Mouse (Mus musculus) thymus, postnatal 36 days (tissue): Measurements from ENCODE around the gene Plac9a.
"Not testable (repeated sequence)": the region's sequence is repeated elsewhere in the genome, so short reads cannot be mapped to it uniquely, and the experiment has no call there.

ENCODE experiments used
- DNase-seq, 2 experiments: peaks; one replicate each; pipeline ENCODE4 v3.0.0; 2022; ENCODE audit warnings: mixed read lengths in 2 of 2

The Plac9a gene

DNA sequence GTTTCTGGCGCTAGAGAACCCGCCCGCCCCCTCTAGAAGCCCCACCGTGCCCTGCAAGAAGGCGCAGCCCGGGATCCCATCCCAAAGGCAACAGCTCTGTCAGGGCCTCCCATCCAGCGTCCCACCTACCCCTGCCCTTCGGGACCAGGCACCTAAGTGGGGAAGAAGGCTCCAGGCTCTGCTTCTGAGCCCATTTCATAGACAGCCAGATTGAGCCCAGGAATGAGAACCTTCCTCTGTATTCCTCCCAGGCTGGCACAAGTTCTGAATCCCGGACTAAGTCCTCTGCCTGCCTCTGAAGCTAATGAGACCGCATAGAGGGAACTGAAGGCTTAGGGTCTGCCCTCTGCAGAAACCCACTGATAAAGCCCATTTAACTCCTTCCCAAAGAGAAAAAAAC is at the start of gene Plac9a:
Gene Plac9a (minus strand): TSS at position 101 of the 400 bp plus-strand sequence.
- DNase-seq, result not testable (repeated sequence)

DNA sequence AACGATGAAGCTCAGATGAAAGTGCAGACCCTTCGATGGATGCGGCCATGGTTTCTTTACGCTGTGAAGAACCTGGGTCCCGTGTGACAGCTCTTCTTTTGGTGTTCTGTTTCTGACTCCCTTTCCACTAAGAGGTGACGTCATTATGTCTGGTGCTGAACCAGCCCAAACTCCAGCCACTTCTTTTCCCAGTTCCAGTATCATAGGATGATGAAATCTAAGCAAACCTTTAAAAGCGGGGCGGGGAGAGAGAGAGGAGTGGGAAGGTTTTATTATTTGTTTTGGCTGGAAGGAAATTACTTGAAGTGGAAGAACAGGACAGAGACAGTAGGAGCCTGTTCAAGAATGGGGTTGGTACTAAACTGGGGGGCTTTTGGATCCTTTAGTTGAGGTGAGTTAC is 35.1 kb upstream of the Plac9a start, which contains the start of gene Cphx1:
Gene Cphx1 (plus strand): TSS at position 301 of the 400 bp plus-strand sequence.
- DNase-seq, result not testable (repeated sequence)

DNA sequence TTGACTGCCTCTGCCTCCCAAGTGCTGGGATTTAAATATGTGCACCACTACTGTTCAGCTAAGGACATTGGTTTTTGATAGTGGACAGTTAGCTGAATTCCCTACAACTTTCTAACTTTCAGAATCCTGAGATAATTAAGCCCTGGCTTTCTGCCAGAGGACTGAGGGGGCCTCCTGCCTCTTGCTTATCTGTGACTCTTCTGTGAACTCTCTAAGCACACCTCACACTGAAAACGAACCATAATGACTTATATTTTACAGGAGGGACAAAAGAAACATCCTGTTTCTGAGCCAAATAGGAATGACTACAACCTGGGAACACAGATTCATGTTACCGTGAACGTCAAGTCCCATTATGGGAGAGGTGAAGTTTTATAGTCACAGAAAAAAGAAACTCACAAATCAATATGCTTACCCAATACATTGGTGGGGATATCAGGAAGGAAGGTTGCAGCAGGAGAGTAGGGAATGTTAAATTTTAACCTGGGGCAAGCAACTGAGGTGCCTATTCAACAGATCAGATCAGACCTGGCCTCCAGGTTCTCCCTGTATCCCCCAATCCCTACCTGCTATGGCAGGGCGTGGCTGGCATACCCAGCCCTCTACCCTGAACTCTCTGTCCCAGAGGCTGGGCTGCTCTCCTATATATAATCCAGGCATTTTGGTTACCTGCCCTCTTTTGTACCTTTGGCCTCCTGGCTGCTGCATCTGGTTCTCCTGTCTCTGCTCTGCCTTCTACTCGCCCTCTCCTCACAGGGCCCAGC is 34.1 kb upstream of the Plac9a start:
- DNase-seq, result not testable (repeated sequence)

- not testable (repeated sequence) for DNase-seq
Measured at GRCm38 (mm10) chr14:25927562-25927881, 24.6 kb upstream of the Plac9a start, which contains the start of gene Tmem254a. Gene Tmem254a (minus strand): TSS chr14:25927672.

- DNase-seq, result not testable (repeated sequence)
Measured at GRCm38 (mm10) chr14:25926814-25927561, 24.1 kb upstream of the Plac9a start.

DNA sequence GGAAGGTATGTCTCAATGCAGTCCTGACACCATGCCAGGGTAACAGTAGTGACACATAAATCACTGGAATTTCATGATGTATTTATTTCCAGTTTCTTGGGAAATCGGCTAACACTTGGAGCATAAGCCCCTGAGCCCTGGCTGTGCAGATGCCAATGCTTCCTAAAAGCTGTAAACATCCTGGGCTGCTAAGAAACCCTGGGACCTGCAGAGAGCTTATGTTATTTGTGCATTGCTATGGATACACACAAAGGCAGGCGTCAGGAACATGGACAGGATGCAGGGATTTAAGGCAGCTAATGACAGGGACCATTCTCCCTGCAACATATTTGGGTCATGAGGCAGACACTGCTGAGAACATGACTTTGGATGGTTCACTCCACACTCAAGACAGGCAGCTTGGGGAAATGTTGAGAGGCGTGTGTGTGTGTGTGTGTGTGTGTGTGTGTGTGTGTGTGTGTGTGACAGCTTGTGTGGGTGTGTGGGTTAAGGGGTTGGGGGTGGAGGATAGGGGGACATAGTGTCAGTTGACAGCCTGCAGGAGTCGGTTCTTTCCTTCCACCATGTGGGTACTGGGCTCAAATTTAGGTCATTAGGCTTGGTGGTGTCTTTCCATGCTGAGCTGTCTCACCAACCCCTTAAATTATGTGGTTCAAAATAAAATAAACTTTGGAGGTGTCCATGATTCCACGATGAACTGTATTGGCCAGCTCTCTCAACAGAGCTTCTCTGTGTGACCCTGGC is 15.7 kb upstream of the Plac9a start:
- DNase-seq, result not testable (repeated sequence)

GRCm38 (mm10) chr14:25908976-25909375 is 6.1 kb upstream of the Plac9a start:
- DNase-seq, result not testable (repeated sequence)

- DNase-seq, result not testable (repeated sequence)
Measured at GRCm38 (mm10) chr14:25907272-25907671, 4.4 kb upstream of the Plac9a start.

GRCm38 (mm10) chr14:25905243-25905642 is 2.3 kb upstream of the Plac9a start:
- DNase-seq, result not testable (repeated sequence)

DNA sequence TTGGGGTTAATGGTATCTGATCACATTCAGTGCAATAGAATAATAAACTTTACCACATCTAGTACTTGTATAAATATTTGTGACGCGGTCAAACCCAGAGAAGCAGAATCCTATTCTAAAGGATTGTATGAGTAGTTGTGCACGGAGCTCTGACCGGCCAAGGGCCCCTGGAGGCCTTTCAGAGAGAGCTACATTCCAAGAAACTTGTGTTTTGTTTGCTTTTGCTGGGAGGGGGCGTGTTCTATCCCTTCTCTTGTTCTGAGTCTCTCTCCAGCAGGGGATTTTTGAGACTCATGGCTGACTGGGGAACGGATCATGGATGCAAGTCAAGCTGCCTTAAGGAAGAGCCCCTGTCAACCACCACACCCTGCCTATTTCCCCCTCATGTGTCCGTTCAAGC is 7.2 kb downstream of the Plac9a start:
- DNase-seq, result not testable (repeated sequence)

DNA sequence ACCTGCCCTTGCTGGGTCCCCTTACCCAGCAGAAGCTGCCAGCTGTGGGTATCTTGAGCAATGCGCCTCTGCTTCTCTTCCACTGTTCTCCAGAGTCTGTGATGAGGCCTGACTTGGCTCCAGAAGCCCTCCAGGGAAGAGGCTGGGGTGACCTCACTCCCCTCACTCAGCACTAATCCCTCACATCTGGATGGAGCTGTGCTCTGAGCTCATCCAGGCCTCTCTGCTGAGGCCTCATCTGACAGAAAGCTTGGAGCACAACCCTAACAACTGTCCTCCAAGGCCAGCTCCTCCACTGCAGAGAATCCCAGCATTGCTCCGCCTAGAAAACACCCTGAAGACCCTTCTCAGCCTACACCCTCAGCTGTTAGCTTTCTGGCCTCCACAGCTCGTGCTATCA is 8.3 kb downstream of the Plac9a start:
- not testable (repeated sequence) for DNase-seq

- DNase-seq, result not testable (repeated sequence)
Measured at GRCm38 (mm10) chr14:25885886-25886285, 17.0 kb downstream of the Plac9a start.

- not testable (repeated sequence) for DNase-seq
Measured at GRCm38 (mm10) chr14:25881769-25882168, 21.1 kb downstream of the Plac9a start.

GRCm38 (mm10) chr14:25876640-25877039 is 26.3 kb downstream of the Plac9a start:
- DNase-seq, result not testable (repeated sequence)

DNA sequence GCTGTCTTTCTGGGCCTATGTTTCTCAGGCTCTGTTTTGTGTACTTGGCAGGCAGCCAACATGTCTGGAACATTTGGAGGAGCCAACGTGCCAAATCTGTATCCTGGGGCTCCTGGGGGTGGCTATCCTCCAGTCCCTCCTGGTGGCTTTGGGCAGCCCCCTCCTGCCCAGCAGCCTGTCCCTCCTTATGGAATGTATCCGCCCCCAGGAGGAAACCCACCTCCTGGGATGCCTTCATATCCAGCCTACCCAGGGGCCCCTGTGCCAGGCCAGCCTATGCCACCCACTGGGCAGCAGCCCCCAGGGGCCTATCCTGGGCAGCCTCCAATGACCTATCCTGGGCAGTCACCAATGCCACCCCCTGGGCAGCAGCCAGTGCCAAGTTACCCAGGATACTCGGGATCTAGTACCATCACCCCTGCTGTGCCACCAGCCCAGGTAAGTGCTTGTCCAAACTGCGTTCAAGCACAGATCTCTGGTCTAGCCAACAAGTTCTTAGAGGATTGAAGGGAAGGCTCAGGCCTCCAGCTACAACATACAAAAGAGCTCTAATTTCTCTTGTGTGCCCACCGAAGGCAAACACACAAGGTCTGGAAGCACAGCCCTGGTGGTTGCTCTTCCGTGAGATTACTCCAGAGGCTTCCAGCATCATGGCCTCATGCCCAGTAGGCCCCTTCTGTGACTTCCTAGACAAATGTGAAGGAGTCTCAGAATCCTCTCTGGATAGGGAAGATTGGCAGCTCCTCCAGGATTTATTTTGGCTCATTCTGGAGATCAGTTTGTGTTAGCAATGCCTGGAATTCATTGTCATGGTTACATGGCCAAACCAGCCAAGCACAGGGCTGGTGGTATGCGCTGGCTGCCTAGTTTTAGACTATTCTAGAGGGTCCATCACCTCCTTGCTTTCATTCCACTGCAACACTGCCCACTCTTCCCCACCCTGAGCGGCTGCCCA is 30.2 kb downstream of the Plac9a start:
- no peak for DNase-seq

GRCm38 (mm10) chr14:25869135-25869878 is 33.6 kb downstream of the Plac9a start:
- DNase-seq, result no peak

GRCm38 (mm10) chr14:25868706-25869105 is 34.2 kb downstream of the Plac9a start:
- no peak for DNase-seq

- no peak for DNase-seq
Measured at GRCm38 (mm10) chr14:25867834-25868233, 35.1 kb downstream of the Plac9a start.

- DNase-seq, result no peak
Measured at GRCm38 (mm10) chr14:25866832-25867231, 36.1 kb downstream of the Plac9a start.

DNA sequence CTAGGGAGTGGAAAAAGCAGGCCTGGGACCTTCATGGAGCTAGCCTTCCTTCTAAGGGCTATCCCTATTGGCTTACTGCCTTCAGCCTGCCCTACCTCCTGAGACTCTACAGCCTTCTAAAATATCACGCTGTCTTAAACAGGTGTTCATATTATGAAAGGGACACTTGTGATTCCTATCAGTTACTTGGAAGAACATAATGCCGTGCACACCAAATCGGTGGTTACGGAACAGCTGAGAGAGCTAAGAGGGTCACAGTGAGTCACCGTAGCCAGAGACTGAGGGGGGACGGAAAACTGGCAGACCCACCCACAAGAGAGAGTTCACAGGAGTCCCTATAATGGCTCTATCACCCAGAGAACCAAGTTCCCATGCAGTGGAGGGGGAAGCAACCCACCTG is 36.5 kb downstream of the Plac9a start:
- no peak for DNase-seq

DNA sequence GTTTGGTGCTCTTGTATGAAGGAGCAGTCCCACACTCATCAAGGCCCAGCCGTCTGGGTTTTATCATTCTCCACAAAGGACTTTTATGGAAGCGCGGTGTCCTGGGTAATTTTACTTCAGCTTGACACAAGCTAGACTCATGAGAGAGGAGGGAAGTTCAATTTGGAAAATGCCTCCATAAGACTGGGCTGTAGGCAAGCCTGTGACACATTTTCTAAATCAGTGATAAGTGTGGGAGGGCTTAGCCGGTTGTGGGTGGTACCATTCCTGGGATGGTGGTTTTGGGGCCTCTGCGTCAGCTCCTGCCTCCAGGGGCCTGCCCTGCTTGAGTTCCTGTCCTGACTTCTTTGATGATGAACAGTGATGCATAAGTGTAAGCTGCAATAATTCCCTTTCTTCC is 37.6 kb downstream of the Plac9a start:
- no peak for DNase-seq
